Mouse (Mus musculus): ENCODE results near the gene Cav3. TPM values are rescaled to one million over a fixed set of nuclear protein-coding genes. Genes with fewer than 3 reads are reported as not detected.
A peak's percentile ranks its signal among the peaks of the same experiment; 100 is the strongest.

The Cav3 gene
- polyA plus RNA-seq, 1 experiment from 2014 or later, result 0.90 TPM

DNA sequence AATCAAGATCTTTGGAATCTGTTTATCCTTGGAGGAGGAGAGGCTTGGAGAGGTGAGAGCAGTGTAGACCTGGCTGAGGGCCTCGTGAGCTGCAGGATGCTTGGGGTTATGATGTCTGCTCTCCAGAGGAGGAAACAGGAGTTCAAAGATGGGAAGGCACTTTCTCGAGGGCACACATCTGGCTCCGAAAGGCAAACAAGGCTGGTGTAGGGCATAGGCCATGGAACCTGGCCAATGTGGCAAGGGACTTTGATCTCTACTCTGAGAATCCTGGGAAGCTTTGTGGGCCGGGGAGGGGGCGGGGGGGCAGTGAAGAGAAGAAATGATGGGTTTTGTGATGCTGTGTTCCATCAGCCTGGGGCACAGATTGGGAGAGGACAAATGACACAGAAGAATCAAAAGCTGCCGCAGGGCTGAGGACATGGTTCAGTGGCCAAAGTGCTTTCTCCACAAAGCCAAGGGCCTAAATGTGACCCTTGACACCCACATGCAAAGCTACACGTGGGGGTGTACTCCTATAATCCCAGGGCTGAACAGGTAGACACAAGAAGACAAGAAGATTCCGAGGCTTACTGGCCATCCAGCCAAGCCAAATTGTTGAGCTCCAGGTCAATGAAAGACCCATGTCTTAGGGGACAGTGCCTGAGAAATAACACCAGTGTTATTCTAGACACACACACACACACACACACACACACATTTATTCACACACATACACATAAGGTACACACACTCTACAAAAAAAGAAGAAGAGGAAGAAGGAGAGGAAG, 37.2 kb downstream of the Cav3 start:
- H3K4me1 ChIP-seq, result 0 out of 2 replicates have a peak, but pooled peaks cover 3% of the 10 kb centered on the region

DNA sequence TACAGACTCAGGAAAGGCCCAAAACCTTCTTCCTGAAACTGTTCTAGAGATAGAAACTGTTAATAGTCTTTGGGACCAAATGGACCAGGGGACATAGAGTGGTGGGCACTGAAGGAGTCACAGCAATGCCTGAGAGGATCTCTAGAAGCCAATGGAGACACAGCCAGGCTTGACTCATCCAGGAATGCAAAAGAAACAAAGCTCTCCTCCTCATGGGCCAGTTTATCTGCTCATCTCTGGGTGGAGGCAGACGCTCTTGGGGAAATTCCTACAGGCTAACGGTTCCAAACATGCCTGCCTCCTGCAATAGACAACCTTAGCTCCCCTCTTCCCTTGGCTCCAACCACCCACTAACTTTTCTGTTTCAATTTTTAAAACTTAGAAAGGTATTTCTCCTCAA, 38.2 kb downstream of the Cav3 start:
- WGBS, result 61% methylated on average over 2 of the region's 2 CpGs
- no peak for ATAC-seq (ENCODE audit: insufficient read depth, low FRiP score, low read depth)
- H3K9me3 ChIP-seq, result no peaks in the 10 kb centered on the region
- H3K27ac ChIP-seq, result no peak overlapping the region
- H3K4me1 ChIP-seq, result 0 out of 2 replicates have a peak, but pooled peaks cover 3% of the 10 kb centered on the region
- H3K4me3 ChIP-seq (replicated peaks), result no peak overlapping the region
- no peak overlapping the region for H3K4me2 ChIP-seq
- H3K36me3 ChIP-seq, result no peaks in the 10 kb centered on the region
- H3K9ac ChIP-seq, result no peak overlapping the region
- no peaks in the 10 kb centered on the region for H3K27me3 ChIP-seq (replicated peaks)

More for the DNA sequence above, 37.2 kb downstream of the Cav3 start:
- ATAC-seq (ENCODE audit: insufficient read depth, low FRiP score, low read depth), result no peak
- 72% methylated on average over 8 of the region's 8 CpGs for WGBS
- Histone ChIP-seq H3K27ac (no peak overlapping the region), H3K4me3 (replicated peaks) (no peak overlapping the region), H3K9ac (no peak overlapping the region), H3K4me2 (no peak overlapping the region), H3K36me3 (no peaks in the 10 kb centered on the region), H3K27me3 (replicated peaks) (no peaks in the 10 kb centered on the region), H3K9me3 (no peaks in the 10 kb centered on the region)

DNA sequence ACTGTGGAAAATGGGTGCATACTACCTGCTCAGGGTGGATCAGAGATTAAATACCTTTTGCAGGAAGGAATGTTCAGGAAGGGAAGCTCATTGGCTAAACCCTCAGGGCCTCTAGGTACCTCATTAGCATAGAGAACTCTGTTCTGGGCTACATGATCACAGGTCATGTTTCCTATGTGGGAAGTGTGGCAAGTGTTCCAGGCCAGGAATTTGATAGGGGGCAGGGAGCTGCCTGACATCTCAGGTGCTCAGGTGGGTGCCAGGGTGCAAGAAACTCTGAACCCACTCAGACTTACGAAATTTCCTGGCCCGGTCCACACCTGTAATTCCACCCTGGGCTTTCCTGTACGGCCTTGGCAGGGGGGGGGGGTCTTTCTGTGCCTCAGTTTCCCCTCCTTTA, 39.4 kb downstream of the Cav3 start:
- 83% methylated on average over 2 of the region's 3 CpGs for WGBS
- Histone ChIP-seq H3K27ac (no peak overlapping the region), H3K4me3 (replicated peaks) (no peak overlapping the region), H3K9ac (no peak overlapping the region), H3K27me3 (replicated peaks) (no peaks in the 10 kb centered on the region), H3K4me1 (0 out of 2 replicates have a peak, but pooled peaks cover 3% of the 10 kb centered on the region), H3K36me3 (no peaks in the 10 kb centered on the region), H3K9me3 (no peaks in the 10 kb centered on the region), H3K4me2 (no peak overlapping the region)
- ATAC-seq (ENCODE audit: insufficient read depth, low FRiP score, low read depth), result no peak

DNA sequence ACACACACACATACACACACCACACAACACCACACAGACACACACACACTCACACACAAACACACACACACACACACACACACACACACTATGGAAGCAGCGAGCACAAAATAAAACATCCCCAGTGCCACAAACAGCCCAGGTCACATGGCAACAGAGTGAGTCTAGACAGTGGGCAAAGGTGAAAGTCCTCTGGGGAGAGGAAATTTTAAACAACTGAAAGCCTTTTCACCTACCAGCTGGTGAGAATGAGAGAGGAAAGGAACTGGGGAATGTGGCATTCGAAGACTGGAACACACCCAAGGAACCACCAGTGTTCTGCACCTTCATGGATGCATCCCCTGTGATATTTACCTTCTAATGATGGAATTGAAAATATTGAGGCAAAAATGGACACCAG, 40.2 kb downstream of the Cav3 start:
- no peak overlapping the region for H3K4me3 ChIP-seq (replicated peaks)
- no peak for ATAC-seq (ENCODE audit: insufficient read depth, low FRiP score, low read depth)
- no peak overlapping the region for H3K27ac ChIP-seq
- H3K4me2 ChIP-seq, result no peak overlapping the region
- 68% methylated on average over 2 of the region's 2 CpGs for WGBS
- H3K4me1 ChIP-seq, result 0 out of 2 replicates have a peak, but pooled peaks cover 2% of the 10 kb centered on the region
- H3K27me3 ChIP-seq (replicated peaks), result no peaks in the 10 kb centered on the region
- no peak overlapping the region for H3K9ac ChIP-seq
- no peaks in the 10 kb centered on the region for H3K9me3 ChIP-seq
- no peaks in the 10 kb centered on the region for H3K36me3 ChIP-seq

DNA sequence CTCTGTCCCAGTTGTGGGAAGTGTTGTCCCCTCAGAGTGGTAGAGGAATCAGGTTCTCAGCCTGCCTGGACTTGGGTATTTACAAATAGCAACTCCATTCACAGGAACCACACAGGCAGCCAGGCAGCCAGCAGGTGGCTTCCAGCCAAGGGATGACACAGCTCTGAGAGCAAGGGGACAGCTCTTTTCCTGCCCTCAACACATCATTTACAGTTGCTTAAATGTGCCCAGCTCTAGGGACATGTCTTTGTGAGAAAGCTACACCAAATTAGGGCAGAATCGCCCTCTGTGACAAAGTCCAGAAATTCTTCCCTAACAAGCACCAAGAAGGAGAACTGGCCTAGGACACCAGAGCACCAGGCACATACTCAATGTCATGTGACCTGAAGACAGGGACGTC, 41.9 kb downstream of the Cav3 start:
- Histone ChIP-seq H3K9ac (no peak overlapping the region), H3K4me2 (no peak overlapping the region), H3K4me3 (replicated peaks) (no peak overlapping the region), H3K27ac (no peak overlapping the region), H3K27me3 (replicated peaks) (no peaks in the 10 kb centered on the region), H3K9me3 (no peaks in the 10 kb centered on the region), H3K36me3 (no peaks in the 10 kb centered on the region), H3K4me1 (no peaks in the 10 kb centered on the region)
- ATAC-seq (ENCODE audit: insufficient read depth, low FRiP score, low read depth), result no peak
- WGBS, result 70% methylated on average over 2 of the region's 2 CpGs

DNA sequence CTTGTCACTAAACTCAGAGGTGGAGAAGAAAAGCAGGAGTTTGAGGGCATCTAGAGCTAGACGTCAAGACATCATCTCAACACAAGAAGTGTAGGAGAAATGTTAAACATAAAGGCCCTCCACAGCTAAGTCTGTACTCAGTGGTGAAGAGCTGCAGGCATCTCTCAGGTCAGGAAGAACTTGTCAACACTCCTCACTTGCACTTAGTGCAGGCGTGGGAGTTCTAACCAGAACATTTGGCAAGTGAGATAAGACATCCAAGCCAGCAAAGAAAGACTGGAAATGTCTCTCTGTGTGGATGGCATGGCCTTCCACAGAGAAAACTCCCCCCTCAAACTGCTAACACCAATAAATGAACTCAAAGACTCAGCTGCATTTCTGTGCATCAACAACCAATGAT, 48.3 kb downstream of the Cav3 start:
- Histone ChIP-seq H3K4me3 (replicated peaks) (no peak overlapping the region), H3K9me3 (no peaks in the 10 kb centered on the region), H3K36me3 (no peaks in the 10 kb centered on the region), H3K27ac (no peak overlapping the region), H3K9ac (no peak overlapping the region), H3K27me3 (replicated peaks) (no peaks in the 10 kb centered on the region), H3K4me1 (no peaks in the 10 kb centered on the region), H3K4me2 (no peak overlapping the region)
- 54% methylated on average over 2 of the region's 2 CpGs for WGBS
- ATAC-seq (ENCODE audit: insufficient read depth, low FRiP score, low read depth), result no peak

DNA sequence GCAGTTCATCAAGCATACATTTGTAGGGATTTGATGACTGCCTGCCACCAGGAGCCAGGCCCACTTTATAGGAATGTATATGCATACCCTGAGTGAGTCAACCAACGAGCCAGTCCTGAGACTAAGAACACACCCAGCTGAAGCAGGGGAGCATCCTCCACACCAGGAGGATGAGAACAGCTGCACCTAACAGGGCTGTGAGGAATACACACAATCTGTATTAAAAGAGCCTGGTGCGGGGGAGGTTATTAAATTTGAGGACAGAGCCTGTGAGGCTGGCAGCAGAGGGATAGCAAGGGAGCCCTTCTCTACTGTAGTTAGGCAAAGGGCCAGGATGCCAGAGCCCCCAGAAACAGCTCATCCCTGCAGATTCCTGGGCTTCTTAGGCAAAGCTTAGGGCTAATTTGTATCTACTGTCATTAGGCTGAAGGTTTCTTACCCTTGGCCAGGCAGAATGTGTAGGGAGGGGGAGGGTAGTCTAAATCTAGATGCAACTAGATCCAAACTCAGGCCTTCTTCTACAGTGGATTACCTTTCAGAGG, 50.4 kb downstream of the Cav3 start:
- no peak overlapping the region for H3K9ac ChIP-seq
- H3K4me2 ChIP-seq, result no peak overlapping the region
- no peaks in the 10 kb centered on the region for H3K4me1 ChIP-seq
- H3K27me3 ChIP-seq (replicated peaks), result no peaks in the 10 kb centered on the region
- WGBS, result 57% methylated on average over 2 of the region's 2 CpGs
- peak; percentile 50; the same call in 1 of the 2 replicates for ATAC-seq (ENCODE audit: insufficient read depth, low FRiP score, low read depth)
- no peaks in the 10 kb centered on the region for H3K9me3 ChIP-seq
- H3K27ac ChIP-seq, result no peak overlapping the region; the same call in 1 of the 2 replicates
- no peak overlapping the region for H3K4me3 ChIP-seq (replicated peaks)
- no peaks in the 10 kb centered on the region for H3K36me3 ChIP-seq

DNA sequence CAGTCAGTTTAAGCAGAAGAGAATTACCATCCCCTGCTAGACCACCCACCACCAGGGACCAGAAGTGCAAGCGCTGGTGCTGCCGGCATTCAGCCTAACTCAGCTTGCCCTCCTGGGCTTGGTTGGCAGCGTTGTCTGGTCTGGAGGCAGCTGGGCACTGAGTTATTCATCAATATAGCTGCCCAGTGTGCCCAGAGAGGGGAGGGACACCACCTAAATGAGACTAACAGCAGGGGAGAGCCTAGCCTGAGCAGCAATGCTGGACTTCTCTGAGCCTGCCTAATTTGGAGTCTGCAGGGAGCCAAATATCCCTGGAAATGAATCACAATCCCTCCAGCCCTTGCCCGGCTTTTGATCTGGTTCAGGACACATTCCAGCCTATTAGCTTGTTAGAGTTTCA, 51.0 kb downstream of the Cav3 start:
- Histone ChIP-seq H3K4me1 (no peaks in the 10 kb centered on the region), H3K36me3 (no peaks in the 10 kb centered on the region), H3K9me3 (no peaks in the 10 kb centered on the region), H3K4me3 (replicated peaks) (no peak overlapping the region), H3K9ac (no peak overlapping the region), H3K4me2 (no peak overlapping the region), H3K27ac (no peak overlapping the region; the same call in 1 of the 2 replicates), H3K27me3 (replicated peaks) (no peaks in the 10 kb centered on the region)
- ATAC-seq (ENCODE audit: insufficient read depth, low FRiP score, low read depth), result no peak
- WGBS, result 45% methylated on average over 4 of the region's 4 CpGs

DNA sequence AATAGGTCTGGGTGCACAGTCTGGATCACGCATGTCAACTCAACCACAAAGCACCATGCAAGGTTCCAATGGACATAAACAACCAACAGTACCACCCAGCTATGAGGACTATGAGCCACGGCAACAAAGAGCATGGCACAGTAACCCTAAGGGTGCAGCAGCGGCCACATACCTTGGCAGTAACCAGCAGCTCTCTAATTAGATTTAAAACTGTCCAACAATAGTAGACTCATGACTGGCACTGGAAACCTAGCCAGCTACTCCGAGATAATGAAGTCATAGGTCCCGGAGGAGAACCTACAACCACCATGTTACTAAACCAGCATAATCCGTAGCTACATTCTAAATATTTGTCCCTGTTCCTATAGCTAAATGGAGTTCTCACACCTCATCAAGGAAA, 55.3 kb downstream of the Cav3 start:
- no peak overlapping the region for H3K4me2 ChIP-seq
- H3K9ac ChIP-seq, result no peak overlapping the region
- no peak overlapping the region for H3K27ac ChIP-seq
- no peaks in the 10 kb centered on the region for H3K27me3 ChIP-seq (replicated peaks)
- ATAC-seq (ENCODE audit: insufficient read depth, low FRiP score, low read depth), result no peak
- WGBS, result 86% methylated on average over 6 of the region's 6 CpGs
- H3K36me3 ChIP-seq, result no peaks in the 10 kb centered on the region
- H3K9me3 ChIP-seq, result no peaks in the 10 kb centered on the region
- no peaks in the 10 kb centered on the region for H3K4me1 ChIP-seq
- H3K4me3 ChIP-seq (replicated peaks), result no peak overlapping the region

DNA sequence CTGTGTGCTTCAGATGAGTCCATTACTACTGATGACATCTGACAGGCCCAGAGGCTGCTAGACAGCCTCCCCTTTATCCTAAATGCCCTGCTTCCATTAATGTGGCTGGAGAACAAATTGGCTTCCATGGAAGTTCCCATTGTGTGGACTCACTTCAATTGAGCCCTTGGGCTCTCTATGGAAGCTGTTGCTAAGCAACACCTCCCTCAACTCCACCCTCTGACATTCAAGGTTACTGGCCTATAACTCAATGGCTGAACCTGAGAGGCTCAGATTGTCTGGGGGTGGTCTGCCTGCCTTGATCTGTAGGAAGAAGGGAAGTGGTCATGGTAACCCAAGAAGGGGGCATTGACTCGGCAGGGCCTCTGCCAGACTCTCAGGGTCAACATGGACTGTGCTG, 57.2 kb downstream of the Cav3 start:
- Histone ChIP-seq H3K27me3 (replicated peaks) (no peaks in the 10 kb centered on the region), H3K9me3 (no peaks in the 10 kb centered on the region), H3K9ac (no peak overlapping the region), H3K27ac (no peak overlapping the region), H3K4me1 (no peaks in the 10 kb centered on the region), H3K4me2 (no peak overlapping the region), H3K4me3 (replicated peaks) (no peak overlapping the region), H3K36me3 (no peaks in the 10 kb centered on the region)
- ATAC-seq (ENCODE audit: insufficient read depth, low FRiP score, low read depth), result no peak
- 19% methylated on average over 1 of the region's 1 CpGs for WGBS

DNA sequence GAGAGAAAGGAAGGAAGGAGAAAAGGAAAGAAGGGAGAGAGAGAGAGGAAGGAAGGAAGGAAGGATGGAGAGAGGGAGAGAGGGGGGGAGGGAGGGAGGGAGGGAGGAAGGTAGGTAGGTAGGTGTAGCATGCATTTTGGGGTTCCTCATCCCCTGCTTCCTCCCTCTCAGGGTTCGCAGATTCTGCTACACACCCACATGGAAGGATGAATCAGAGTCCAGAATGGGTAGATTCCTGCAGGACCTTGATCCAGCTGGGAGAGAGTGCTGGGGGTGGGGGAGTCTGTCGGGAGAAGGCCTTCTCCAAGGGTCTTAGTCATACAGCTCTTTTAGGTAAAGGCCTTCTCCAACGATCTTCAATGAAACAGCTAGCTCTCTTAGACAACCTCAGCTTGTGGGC, 58.3 kb downstream of the Cav3 start:
- Histone ChIP-seq H3K4me2 (no peak overlapping the region), H3K9ac (no peak overlapping the region), H3K4me1 (no peaks in the 10 kb centered on the region), H3K27ac (no peak overlapping the region), H3K4me3 (replicated peaks) (no peak overlapping the region), H3K9me3 (no peaks in the 10 kb centered on the region), H3K36me3 (no peaks in the 10 kb centered on the region), H3K27me3 (replicated peaks) (no peaks in the 10 kb centered on the region)
- ATAC-seq (ENCODE audit: insufficient read depth, low FRiP score, low read depth), result no peak
- 88% methylated on average over 3 of the region's 3 CpGs for WGBS

DNA sequence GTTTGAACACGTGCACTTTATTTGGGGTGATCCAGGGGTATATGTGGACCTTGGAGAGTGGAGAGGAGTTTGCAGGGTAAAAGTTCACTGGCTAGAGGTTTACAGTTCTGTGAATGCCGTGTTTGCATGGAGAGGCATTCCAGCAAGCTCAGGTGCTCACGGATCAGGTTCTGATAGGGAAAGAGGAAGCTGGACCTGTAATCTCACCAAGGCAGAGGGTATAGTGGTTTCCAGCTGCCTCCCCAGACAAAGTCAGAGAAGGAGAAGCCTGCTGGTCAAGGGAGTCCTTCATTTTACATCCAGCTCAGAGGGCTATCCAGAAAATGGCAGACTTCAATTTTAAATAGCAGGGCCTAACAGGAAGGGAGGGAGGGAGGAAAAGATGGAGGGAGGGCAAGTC, 58.7 kb downstream of the Cav3 start:
- no peaks in the 10 kb centered on the region for H3K27me3 ChIP-seq (replicated peaks)
- no peaks in the 10 kb centered on the region for H3K4me1 ChIP-seq
- H3K4me3 ChIP-seq (replicated peaks), result no peak overlapping the region
- no peaks in the 10 kb centered on the region for H3K36me3 ChIP-seq
- H3K4me2 ChIP-seq, result no peak overlapping the region
- no peaks in the 10 kb centered on the region for H3K9me3 ChIP-seq
- ATAC-seq (ENCODE audit: insufficient read depth, low FRiP score, low read depth), result no peak
- WGBS, result 74% methylated on average over 3 of the region's 3 CpGs
- H3K9ac ChIP-seq, result no peak overlapping the region
- no peak overlapping the region for H3K27ac ChIP-seq
